Mouse (Mus musculus) liver, embryonic 15.5 days (tissue): Measurements from ENCODE around the gene Xpr1. TPM values are rescaled to one million over a fixed set of nuclear protein-coding genes. Genes with fewer than 3 reads are reported as not detected.

Experiments
- ATAC-seq: fragments of 200-750 bp; cut with Nextera tagmentation; 2 replicates; pipeline ENCODE4 v1.8.0; 2017; ENCODE audit warnings: moderate number of reproducible peaks, mild to moderate bottlenecking, moderate library complexity; ENCODE audit not compliant: insufficient read depth
- H3K27ac ChIP-seq: fragments of 300-500 bp; sonication (generic); replicated peaks from 2 replicates; pipeline ENCODE4 v1.5.1; 2015; ENCODE audit warnings: mild to moderate bottlenecking, inconsistent platforms
- H3K27me3 ChIP-seq: fragments of 300-500 bp; sonication (generic); 2 replicates; pipeline ENCODE4 v1.6.1; 2015; ENCODE audit warnings: mild to moderate bottlenecking, inconsistent platforms
- H3K36me3 ChIP-seq: fragments of 300-500 bp; sonication (generic); replicated peaks from 2 replicates; pipeline ENCODE4 v1.6.1; 2015; ENCODE audit warnings: moderate library complexity, mild to moderate bottlenecking, inconsistent platforms
- H3K4me1 ChIP-seq: fragments of 300-500 bp; sonication (generic); replicated peaks from 2 replicates; pipeline ENCODE4 v1.6.1; 2015; ENCODE audit warnings: inconsistent platforms
- H3K4me2 ChIP-seq: fragments of 300-500 bp; sonication (generic); 2 replicates; pipeline ENCODE4 v1.6.1; 2015; ENCODE audit warnings: moderate library complexity, mild to moderate bottlenecking, inconsistent platforms
- H3K4me3 ChIP-seq: fragments of 300-500 bp; sonication (generic); replicated peaks from 2 replicates; pipeline ENCODE4 v1.5.1; 2015; ENCODE audit warnings: mild to moderate bottlenecking, inconsistent platforms
- H3K9ac ChIP-seq: fragments of 300-500 bp; sonication (generic); 2 replicates; pipeline ENCODE4 v1.6.1; 2015; ENCODE audit warnings: moderate library complexity, mild to moderate bottlenecking, inconsistent platforms
- H3K9me3 ChIP-seq: fragments of 300-500 bp; sonication (generic); replicated peaks from 2 replicates; pipeline ENCODE4 v1.6.1; 2016; ENCODE audit warnings: inconsistent platforms
- WGBS: fragments of 180-500 bp; shearing (Covaris S2); methylation state at CpG from one replicate; pipeline ENCODE4 v1.1.7; 2015; ENCODE audit warnings: mixed read lengths; ENCODE audit not compliant: insufficient replicate concordance; 5-methylcytosine and 5-hydroxymethylcytosine counted together
- polyA plus RNA-seq: library from polyadenylated mRNA; unstranded; fragments of >200 nt; fragmentation: Nextera tagmentation; extraction: Ambion mirVana; gene quantifications from 2 replicates; pipeline ENCODE4 v1.2.1, GENCODE M21; 2015

Xpr1 gene
- polyA plus RNA-seq, 1 experiment from 2014 or later = 3.8 TPM

DNA sequence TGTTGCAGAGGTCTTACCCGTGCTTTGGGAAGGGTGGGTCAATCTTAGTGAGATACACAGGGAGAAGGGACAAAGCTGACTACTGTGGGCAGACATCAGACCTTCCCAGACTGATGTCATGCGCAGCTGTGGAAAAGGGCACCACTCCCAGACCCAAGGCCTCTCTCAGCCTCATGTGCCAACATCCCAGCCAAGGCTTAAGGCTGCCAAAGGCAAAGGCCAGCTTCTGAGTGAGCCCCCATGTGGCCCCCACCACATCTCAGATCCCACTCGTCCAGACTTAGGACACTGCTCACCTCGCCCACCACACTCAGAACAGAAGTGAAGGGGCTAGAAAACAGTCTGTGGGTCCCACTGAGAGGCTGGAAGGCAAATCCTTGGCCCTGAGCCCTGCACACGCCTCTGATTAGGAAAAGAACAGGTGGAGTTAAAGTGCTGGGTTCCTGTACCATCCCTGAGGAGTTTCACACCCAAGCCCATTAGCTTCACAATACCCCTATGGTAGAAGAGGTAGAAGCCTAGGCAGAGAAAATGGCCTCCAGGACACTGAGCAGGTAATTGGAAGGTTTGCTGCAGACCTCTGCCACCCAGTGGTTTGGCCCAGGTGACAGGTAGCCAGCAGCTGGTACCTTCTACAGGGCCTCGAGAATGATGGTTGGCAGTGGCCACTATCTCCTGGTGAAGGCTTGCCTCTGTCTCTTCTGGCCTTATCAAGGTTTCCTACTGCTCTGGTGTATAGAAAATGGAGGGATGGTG, 177.1 kb downstream of the Xpr1 start:
- Histone ChIP-seq H3K4me3 (no peak overlapping the region), H3K4me1 (peaks cover 8% of the 10 kb centered on the region), H3K9me3 (no peaks in the 10 kb centered on the region), H3K4me2 (no peak overlapping the region), H3K27ac (no peak overlapping the region), H3K9ac (no peak overlapping the region), H3K36me3 (no peaks in the 10 kb centered on the region), H3K27me3 (peaks cover 49% of the 10 kb centered on the region)
- ATAC-seq = no peak
- 40% methylated on average over 6 of the region's 6 CpGs for WGBS

DNA sequence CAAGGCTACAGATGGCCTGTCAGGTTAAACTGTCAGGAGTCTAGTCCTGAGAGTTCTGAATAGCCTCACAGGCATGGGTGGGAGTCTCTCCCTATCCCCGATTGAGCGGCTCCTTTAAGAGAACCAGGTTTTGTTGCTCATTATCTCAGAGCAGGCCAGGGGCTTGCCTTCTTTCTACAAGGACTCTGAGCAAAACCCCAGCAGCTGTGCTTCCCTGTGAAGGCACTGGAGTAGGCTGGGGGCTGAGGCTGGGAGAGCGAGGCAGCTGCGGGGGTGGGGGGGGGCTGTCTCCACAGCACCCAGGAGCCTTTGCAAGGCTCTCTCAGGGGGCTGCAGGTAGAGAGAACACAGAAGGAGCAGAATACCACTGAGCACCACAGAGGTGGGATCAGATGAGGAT, 178.0 kb downstream of the Xpr1 start:
- peaks cover 39% of the 10 kb centered on the region for H3K27me3 ChIP-seq

DNA sequence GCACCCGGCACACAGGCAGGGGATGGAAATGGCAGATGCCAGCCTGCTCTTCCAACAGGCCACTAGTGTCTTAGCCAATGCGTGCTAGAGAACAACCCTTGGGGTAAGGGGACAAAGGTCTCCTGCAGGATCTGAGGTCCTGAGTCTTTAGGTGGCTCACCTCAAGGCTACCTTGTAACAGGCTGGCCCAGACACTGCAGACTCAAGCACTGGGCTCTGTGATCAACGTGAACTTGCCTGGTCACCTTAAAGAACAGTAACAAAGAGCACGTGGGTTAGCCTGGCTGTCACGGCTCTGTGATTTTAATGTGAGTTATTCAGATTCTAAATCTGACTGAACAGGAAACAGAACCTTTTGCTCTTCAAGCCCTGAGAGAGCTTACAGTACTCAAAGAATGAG, 179.1 kb downstream of the Xpr1 start:
- Histone ChIP-seq H3K9me3 (no peaks in the 10 kb centered on the region), H3K27me3 (peaks cover 29% of the 10 kb centered on the region), H3K4me3 (no peak overlapping the region), H3K4me2 (no peak overlapping the region), H3K9ac (no peak overlapping the region), H3K27ac (no peak overlapping the region), H3K36me3 (no peaks in the 10 kb centered on the region), H3K4me1 (no peaks in the 10 kb centered on the region)
- WGBS = 76% methylated on average over 5 of the region's 5 CpGs
- no peak for ATAC-seq

More for the DNA sequence above, 178.0 kb downstream of the Xpr1 start:
- 73% methylated on average over 4 of the region's 4 CpGs for WGBS
- ATAC-seq = no peak
- Histone ChIP-seq H3K4me2 (no peak overlapping the region), H3K9me3 (no peaks in the 10 kb centered on the region), H3K4me1 (peaks cover 3% of the 10 kb centered on the region; the same call in 1 of the 2 replicates), H3K27ac (no peak overlapping the region), H3K9ac (no peak overlapping the region), H3K4me3 (no peak overlapping the region), H3K36me3 (no peaks in the 10 kb centered on the region)

DNA sequence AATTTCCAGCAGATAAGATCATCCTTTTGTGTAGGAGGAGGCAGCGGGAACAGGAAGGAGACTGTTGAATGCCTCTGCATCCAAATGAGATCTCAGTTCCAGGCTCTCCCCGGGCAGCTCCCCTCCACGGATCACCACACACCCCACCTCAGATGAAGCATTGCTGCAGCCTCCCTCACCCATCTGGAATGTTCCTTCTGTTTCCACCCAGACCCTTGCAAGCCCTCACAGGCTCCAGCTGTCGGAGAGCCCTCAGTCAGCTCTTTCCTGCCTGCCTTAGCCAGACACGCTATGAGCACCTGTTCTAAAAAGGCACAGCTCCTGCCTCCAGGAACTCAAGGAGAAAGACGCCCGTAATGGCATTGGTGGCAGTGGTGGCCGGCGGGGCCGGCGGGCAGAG, 179.8 kb downstream of the Xpr1 start:
- H3K27ac ChIP-seq = no peak overlapping the region
- no peak overlapping the region for H3K4me3 ChIP-seq
- H3K27me3 ChIP-seq = peaks cover 22% of the 10 kb centered on the region
- H3K36me3 ChIP-seq = no peaks in the 10 kb centered on the region
- H3K4me2 ChIP-seq = no peak overlapping the region
- no peak overlapping the region for H3K9ac ChIP-seq
- H3K4me1 ChIP-seq = no peaks in the 10 kb centered on the region
- H3K9me3 ChIP-seq = no peaks in the 10 kb centered on the region
- 63% methylated on average over 11 of the region's 11 CpGs for WGBS
- ATAC-seq = no peak

DNA sequence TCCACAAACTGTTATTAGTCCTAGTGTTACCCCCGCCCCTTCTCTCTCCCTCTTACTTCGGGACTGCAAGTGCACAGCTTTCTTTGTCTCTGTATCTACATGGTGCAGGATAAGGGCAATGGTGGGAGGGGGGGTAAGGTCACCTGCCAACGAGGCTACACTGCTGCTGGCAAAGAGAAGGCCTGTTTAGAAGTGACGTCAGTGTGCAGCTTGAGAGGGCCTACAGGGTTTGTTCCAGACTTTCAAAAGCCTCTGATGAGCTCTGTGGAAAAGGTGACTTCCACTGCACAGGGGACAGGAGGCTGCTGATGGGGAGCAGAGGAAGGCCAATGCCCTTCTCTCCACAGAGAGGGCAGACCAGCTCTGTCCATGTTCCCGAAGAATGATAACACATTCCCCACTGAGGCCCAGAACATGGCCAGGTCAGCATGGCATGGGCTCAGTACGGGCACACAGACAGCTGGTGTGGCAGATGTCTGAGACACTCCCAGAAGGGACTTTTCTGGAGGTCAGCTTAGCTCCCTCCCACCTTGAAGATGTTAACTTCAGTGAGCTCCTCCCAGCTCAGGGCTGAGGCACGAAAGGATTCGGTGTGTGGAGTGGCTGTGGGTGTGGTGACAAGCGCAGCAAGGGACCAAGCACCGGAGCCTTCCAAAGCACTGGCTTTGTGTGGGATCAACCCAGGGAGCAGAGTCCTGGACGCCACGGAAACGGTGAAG, 180.8 kb downstream of the Xpr1 start:
- no peak for ATAC-seq
- no peak overlapping the region for H3K4me2 ChIP-seq

DNA sequence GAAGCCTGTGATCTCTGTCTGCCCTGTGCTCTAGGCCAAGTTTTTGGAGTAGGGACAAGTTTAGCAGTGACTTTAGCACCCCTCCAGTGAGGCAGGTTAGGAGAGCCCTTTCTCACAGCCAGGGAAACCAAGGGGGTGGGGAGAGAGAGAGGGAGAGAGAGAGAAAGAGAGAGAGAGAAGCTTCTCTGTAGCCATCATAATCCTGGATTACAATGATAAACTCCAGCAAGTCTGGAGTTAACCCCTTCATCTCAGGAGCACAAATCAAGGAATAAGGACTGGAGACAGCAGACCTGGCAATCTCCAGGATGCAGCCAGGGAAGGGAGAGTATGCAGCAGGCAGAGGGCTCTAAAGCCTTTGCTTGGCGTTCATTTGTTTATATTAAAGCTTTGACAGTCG, 181.6 kb downstream of the Xpr1 start:
- H3K4me2 ChIP-seq = no peak overlapping the region
- H3K27me3 ChIP-seq = peaks cover 6% of the 10 kb centered on the region; the same call in 1 of the 2 replicates
- H3K27ac ChIP-seq = no peak overlapping the region
- 49% methylated on average over 2 of the region's 2 CpGs for WGBS
- no peak for ATAC-seq
- no peaks in the 10 kb centered on the region for H3K36me3 ChIP-seq
- H3K4me3 ChIP-seq = no peak overlapping the region
- H3K4me1 ChIP-seq = no peaks in the 10 kb centered on the region
- no peak overlapping the region for H3K9ac ChIP-seq
- no peaks in the 10 kb centered on the region for H3K9me3 ChIP-seq

More for the DNA sequence above, 180.8 kb downstream of the Xpr1 start:
- no peaks in the 10 kb centered on the region for H3K9me3 ChIP-seq
- H3K4me1 ChIP-seq = no peaks in the 10 kb centered on the region
- peaks cover 13% of the 10 kb centered on the region for H3K27me3 ChIP-seq
- H3K4me3 ChIP-seq = no peak overlapping the region
- no peak overlapping the region for H3K27ac ChIP-seq
- WGBS = 60% methylated on average over 13 of the region's 13 CpGs
- no peak overlapping the region for H3K9ac ChIP-seq
- no peaks in the 10 kb centered on the region for H3K36me3 ChIP-seq

DNA sequence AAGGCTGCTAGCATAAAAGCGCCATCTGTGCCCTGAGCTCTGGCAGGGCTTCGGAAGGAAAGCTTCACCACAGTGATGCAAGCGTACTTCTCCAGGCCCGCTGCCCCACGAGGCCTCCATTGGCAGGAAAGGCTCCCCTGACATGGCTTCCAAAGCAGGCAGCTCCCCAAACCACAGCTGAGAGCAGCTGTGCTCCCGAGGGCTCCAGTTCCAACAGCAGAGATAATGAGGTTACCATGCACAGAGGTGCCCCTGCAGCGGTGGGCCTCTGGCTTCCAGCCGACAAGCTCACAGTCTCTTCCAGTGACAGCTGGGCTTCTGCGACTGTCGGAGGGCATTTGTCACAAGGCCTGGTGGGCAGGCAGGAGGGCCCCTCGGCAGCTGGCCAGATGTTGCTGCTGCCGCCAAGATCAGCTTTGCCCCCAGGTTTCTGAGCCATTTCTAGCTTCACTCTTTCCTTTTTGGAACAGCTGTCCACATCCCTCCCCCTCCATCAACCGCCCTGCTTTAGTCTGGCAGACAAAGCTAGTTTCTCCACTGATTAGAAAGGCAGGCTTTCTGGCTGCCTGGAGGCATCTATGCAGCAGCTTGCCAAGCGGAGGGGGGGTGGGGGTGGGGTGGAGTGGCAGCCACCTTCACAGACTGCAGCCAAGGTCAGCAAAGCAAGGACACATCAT, 183.1 kb downstream of the Xpr1 start:
- Histone ChIP-seq H3K27ac (no peak overlapping the region), H3K4me2 (no peak overlapping the region), H3K27me3 (peaks cover 6% of the 10 kb centered on the region; the same call in 1 of the 2 replicates), H3K36me3 (no peaks in the 10 kb centered on the region), H3K4me1 (no peaks in the 10 kb centered on the region), H3K9ac (no peak overlapping the region), H3K9me3 (no peaks in the 10 kb centered on the region), H3K4me3 (no peak overlapping the region)
- ATAC-seq = no peak
- WGBS = 40% methylated on average over 14 of the region's 14 CpGs

DNA sequence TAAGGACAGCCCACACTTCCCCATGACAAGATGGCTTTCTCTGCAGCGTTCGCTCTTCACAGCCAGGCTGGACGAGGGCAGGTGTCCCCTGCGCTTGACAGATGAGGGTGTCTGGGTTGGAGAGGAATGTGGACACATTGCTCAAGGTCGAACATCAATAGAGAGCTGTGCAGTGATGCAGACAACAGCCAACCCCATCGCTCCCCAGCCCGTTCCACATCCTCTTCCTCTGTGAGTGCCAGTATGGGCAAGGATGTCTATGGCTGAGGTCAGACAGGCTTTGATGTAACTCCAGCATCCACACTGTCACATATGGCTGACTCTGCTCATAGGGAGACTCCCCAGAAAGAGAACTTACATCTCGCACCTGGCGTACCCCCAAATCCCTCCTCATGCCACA, 183.8 kb downstream of the Xpr1 start:
- H3K4me1 ChIP-seq = no peaks in the 10 kb centered on the region
- WGBS = 74% methylated on average over 9 of the region's 9 CpGs
- no peak overlapping the region for H3K27ac ChIP-seq
- no peaks in the 10 kb centered on the region for H3K9me3 ChIP-seq
- H3K36me3 ChIP-seq = no peaks in the 10 kb centered on the region
- H3K4me2 ChIP-seq = no peak overlapping the region
- H3K4me3 ChIP-seq = no peak overlapping the region
- peaks cover 6% of the 10 kb centered on the region; the same call in 1 of the 2 replicates for H3K27me3 ChIP-seq
- ATAC-seq = no peak
- H3K9ac ChIP-seq = no peak overlapping the region

DNA sequence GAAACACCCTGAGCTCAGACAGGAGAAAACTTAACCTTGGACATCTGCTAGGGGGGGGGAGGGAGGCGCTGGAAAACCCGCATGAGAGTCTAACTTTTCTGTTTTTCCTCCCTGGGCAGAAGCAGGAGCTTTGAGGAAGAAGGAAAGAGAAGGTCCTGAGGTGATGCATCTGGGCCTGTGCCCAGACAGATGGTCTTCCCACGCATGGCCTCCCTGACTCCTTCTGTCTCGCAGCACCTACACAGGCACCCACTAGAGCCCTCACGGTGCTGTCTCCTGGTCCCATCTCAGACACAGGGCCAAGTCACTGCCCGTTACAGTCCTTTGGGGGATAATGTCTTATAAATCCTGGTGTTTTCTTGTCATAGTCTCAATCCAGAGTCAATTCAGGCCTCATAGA, 184.4 kb downstream of the Xpr1 start:
- H3K9me3 ChIP-seq = no peaks in the 10 kb centered on the region
- H3K27me3 ChIP-seq = peaks cover 6% of the 10 kb centered on the region; the same call in 1 of the 2 replicates
- ATAC-seq = no peak
- no peak overlapping the region for H3K4me3 ChIP-seq
- 71% methylated on average over 6 of the region's 6 CpGs for WGBS
- H3K4me1 ChIP-seq = no peaks in the 10 kb centered on the region
- H3K4me2 ChIP-seq = no peak overlapping the region
- H3K27ac ChIP-seq = no peak overlapping the region
- H3K9ac ChIP-seq = no peak overlapping the region
- H3K36me3 ChIP-seq = no peaks in the 10 kb centered on the region

DNA sequence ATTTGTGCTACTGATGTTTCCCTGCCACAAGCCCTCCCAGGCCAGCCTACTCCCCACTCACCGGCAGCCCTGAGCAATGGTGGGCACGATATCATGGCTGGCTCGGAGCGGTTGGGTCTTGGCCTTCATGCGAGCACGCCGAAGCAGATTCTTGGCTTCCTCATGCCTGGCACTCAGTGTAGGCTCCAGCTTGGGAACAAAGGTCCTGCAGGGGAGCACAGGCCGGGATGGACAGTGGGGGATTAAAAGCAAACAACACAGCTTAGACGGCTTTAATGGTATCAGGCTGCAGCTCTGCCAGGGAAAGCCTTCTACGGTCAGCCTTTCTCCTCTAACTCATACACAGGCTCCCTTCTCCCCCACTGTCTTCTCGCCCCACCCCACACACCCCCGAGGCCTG, 184.8 kb downstream of the Xpr1 start:
- H3K36me3 ChIP-seq = no peaks in the 10 kb centered on the region
- 72% methylated on average over 12 of the region's 12 CpGs for WGBS
- no peak overlapping the region for H3K4me2 ChIP-seq
- H3K27me3 ChIP-seq = peaks cover 6% of the 10 kb centered on the region; the same call in 1 of the 2 replicates
- no peak for ATAC-seq
- H3K9ac ChIP-seq = no peak overlapping the region
- H3K4me3 ChIP-seq = no peak overlapping the region
- H3K27ac ChIP-seq = no peak overlapping the region
- H3K9me3 ChIP-seq = no peaks in the 10 kb centered on the region
- H3K4me1 ChIP-seq = no peaks in the 10 kb centered on the region
